Mouse (Mus musculus): Measurements from ENCODE around the gene Uba3.

GRCm38 (mm10) chr6:97240092-97240491 lies 34.6 kb upstream of the Uba3 start:
- TF ChIP-seq CTCF (IDR thresholded peaks at IDR 0.05; ENCODE audit: low read depth) (no peak), EP300 (IDR thresholded peaks at IDR 0.05; ENCODE audit: low read depth) (no peak)

All from liver, postnatal 0 days (tissue).